Mouse (Mus musculus) liver, embryonic 15.5 days (tissue): Measurements from ENCODE around the gene Gm20388. TPM values are rescaled to one million over a fixed set of nuclear protein-coding genes. Genes with fewer than 3 reads are reported as not detected.

Source experiments
- ATAC-seq: fragments of 200-750 bp; cut with Nextera tagmentation; 2 replicates; pipeline ENCODE4 v1.8.0; 2017; ENCODE audit warnings: moderate number of reproducible peaks, mild to moderate bottlenecking, moderate library complexity; ENCODE audit not compliant: insufficient read depth
- H3K27ac ChIP-seq: fragments of 300-500 bp; sonication (generic); replicated peaks from 2 replicates; pipeline ENCODE4 v1.5.1; 2015; ENCODE audit warnings: mild to moderate bottlenecking, inconsistent platforms
- H3K27me3 ChIP-seq: fragments of 300-500 bp; sonication (generic); 2 replicates; pipeline ENCODE4 v1.6.1; 2015; ENCODE audit warnings: mild to moderate bottlenecking, inconsistent platforms
- H3K36me3 ChIP-seq: fragments of 300-500 bp; sonication (generic); replicated peaks from 2 replicates; pipeline ENCODE4 v1.6.1; 2015; ENCODE audit warnings: moderate library complexity, mild to moderate bottlenecking, inconsistent platforms
- H3K4me1 ChIP-seq: fragments of 300-500 bp; sonication (generic); replicated peaks from 2 replicates; pipeline ENCODE4 v1.6.1; 2015; ENCODE audit warnings: inconsistent platforms
- H3K4me2 ChIP-seq: fragments of 300-500 bp; sonication (generic); 2 replicates; pipeline ENCODE4 v1.6.1; 2015; ENCODE audit warnings: moderate library complexity, mild to moderate bottlenecking, inconsistent platforms
- H3K4me3 ChIP-seq: fragments of 300-500 bp; sonication (generic); replicated peaks from 2 replicates; pipeline ENCODE4 v1.5.1; 2015; ENCODE audit warnings: mild to moderate bottlenecking, inconsistent platforms
- H3K9ac ChIP-seq: fragments of 300-500 bp; sonication (generic); 2 replicates; pipeline ENCODE4 v1.6.1; 2015; ENCODE audit warnings: moderate library complexity, mild to moderate bottlenecking, inconsistent platforms
- H3K9me3 ChIP-seq: fragments of 300-500 bp; sonication (generic); replicated peaks from 2 replicates; pipeline ENCODE4 v1.6.1; 2016; ENCODE audit warnings: inconsistent platforms
- WGBS: fragments of 180-500 bp; shearing (Covaris S2); methylation state at CpG from one replicate; pipeline ENCODE4 v1.1.7; 2015; ENCODE audit warnings: mixed read lengths; ENCODE audit not compliant: insufficient replicate concordance; 5-methylcytosine and 5-hydroxymethylcytosine counted together
- polyA plus RNA-seq: library from polyadenylated mRNA; unstranded; fragments of >200 nt; fragmentation: Nextera tagmentation; extraction: Ambion mirVana; gene quantifications from 2 replicates; pipeline ENCODE4 v1.2.1, GENCODE M21; 2015

The Gm20388 gene
- polyA plus RNA-seq, 1 experiment from 2014 or later, result not detected

- Histone ChIP-seq H3K4me1 (no peaks in the 10 kb centered on the region), H3K27me3 (peaks cover 25% of the 10 kb centered on the region), H3K9ac (no peak overlapping the region), H3K4me2 (no peak overlapping the region), H3K36me3 (no peaks in the 10 kb centered on the region), H3K27ac (no peak overlapping the region), H3K4me3 (no peak overlapping the region), H3K9me3 (no peaks in the 10 kb centered on the region)
- 65% methylated on average over 3 of the region's 3 CpGs for WGBS
- no peak for ATAC-seq
These were observed 1307.8 kb downstream of the Gm20388 start for GRCm38 (mm10) chr8:121218486-121218885.

DNA sequence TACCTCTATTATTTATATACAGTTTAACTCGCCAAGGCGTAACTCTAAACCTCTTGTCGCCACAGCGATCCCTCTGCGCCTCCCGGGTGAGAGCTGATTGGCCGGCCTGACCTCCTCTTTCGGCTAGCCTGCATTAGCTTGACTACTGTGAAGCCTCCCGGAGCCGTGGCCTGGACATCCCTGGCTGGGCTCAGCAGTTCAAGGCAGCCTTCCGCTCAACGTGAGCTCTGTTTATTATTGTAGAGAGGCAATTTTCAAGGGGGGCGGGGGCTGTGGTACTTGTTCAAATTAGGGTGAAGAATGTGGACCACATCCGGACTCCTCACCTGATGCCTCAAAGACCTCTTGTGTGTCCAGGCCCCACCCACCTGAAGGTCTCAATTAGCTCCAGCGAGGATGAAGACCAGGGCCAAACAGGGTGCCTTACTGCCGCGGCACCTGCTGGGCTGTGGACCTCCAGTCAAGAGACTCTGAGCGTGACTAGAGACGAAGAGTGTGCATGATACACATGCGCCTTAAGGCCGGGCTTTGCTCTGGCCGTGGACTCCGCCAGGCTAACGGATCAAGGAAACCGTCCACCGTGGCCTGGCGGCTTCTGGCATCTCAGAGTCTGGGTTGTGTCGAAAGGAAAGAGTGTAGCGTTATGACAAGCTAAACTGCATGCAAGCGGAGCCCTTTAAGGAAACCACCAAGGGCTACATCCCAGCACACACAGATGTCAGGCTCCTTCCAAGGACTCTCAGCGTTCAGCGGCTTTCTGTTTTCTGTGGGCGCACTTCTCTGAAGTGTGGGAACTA is 1309.7 kb downstream of the Gm20388 start:
- H3K4me1 ChIP-seq, result no peaks in the 10 kb centered on the region
- WGBS, result 31% methylated on average over 33 of the region's 33 CpGs
- no peaks in the 10 kb centered on the region for H3K36me3 ChIP-seq
- H3K9ac ChIP-seq, result no peak overlapping the region
- no peak overlapping the region for H3K4me3 ChIP-seq
- H3K27me3 ChIP-seq, result peaks cover 25% of the 10 kb centered on the region
- H3K9me3 ChIP-seq, result no peaks in the 10 kb centered on the region
- no peak for ATAC-seq
- H3K27ac ChIP-seq, result no peak overlapping the region
- no peak overlapping the region for H3K4me2 ChIP-seq

GRCm38 (mm10) chr8:121224709-121225108 is 1314.1 kb downstream of the Gm20388 start:
- no peak overlapping the region for H3K27ac ChIP-seq
- H3K4me3 ChIP-seq, result no peak overlapping the region
- ATAC-seq, result no peak
- no peaks in the 10 kb centered on the region for H3K36me3 ChIP-seq
- WGBS, result 29% methylated on average over 8 of the region's 8 CpGs
- H3K27me3 ChIP-seq, result peaks cover 24% of the 10 kb centered on the region
- no peak overlapping the region for H3K9ac ChIP-seq
- H3K9me3 ChIP-seq, result no peaks in the 10 kb centered on the region
- no peak overlapping the region for H3K4me2 ChIP-seq
- H3K4me1 ChIP-seq, result no peaks in the 10 kb centered on the region

- H3K9me3 ChIP-seq, result no peaks in the 10 kb centered on the region
- H3K4me2 ChIP-seq, result no peak overlapping the region
- H3K27me3 ChIP-seq, result peaks cover 3% of the 10 kb centered on the region
- H3K9ac ChIP-seq, result no peak overlapping the region
- no peaks in the 10 kb centered on the region for H3K36me3 ChIP-seq
- ATAC-seq, result no peak
- no peak overlapping the region for H3K27ac ChIP-seq
- no peak overlapping the region for H3K4me3 ChIP-seq
- no peaks in the 10 kb centered on the region for H3K4me1 ChIP-seq
- WGBS, result 76% methylated on average over 18 of the region's 18 CpGs
These were observed 1317.1 kb downstream of the Gm20388 start for GRCm38 (mm10) chr8:121227756-121228155.

DNA sequence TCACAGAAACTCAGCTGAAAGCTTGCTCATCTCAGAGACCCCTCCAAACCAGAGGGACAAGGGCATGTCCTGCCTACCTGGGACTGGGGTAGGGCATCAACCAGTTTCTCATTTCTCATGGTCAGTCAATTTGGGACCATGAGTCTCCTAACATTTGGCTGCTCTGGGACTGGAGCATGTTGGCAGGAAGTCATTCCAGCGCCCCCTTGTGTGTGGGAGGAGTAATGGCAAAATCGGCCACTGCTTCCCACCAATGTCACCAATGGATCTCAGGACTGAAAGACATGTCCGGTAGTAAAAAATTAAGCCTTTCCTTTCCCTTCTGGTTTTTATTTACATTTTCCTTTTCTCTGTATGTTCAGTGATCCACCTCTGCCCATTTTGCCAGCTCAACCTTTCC is 1318.3 kb downstream of the Gm20388 start:
- Histone ChIP-seq H3K27ac (no peak overlapping the region), H3K36me3 (no peaks in the 10 kb centered on the region), H3K4me1 (no peaks in the 10 kb centered on the region), H3K4me3 (no peak overlapping the region), H3K27me3 (peaks cover 3% of the 10 kb centered on the region), H3K4me2 (no peak overlapping the region), H3K9ac (no peak overlapping the region), H3K9me3 (no peaks in the 10 kb centered on the region)
- no peak for ATAC-seq
- 35% methylated on average over 3 of the region's 3 CpGs for WGBS

DNA sequence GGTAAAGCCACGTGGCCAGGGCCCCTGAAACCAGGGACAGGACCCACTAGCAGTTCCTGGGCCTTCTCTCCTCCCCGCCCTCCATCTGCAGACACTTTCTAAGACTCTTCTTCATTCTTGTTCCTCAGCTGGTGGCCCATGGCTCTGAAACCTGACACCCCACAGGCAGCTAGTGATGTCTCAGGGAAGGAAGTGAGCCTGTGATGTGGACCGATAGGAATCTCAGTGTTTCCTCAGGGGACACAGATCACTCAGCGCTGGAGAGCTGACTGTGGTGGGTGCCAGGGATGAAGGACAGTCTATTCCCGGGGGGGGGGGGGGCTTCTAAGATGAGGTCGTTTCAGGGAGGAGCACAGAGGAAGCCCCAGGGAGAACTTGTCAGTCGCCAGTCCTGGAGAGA is 1318.9 kb downstream of the Gm20388 start:
- 9% methylated on average over 7 of the region's 7 CpGs for WGBS
- ATAC-seq, result no peak
- Histone ChIP-seq H3K27me3 (peaks cover 3% of the 10 kb centered on the region), H3K9ac (no peak overlapping the region), H3K36me3 (no peaks in the 10 kb centered on the region), H3K4me2 (no peak overlapping the region), H3K4me1 (no peaks in the 10 kb centered on the region), H3K27ac (no peak overlapping the region), H3K4me3 (no peak overlapping the region), H3K9me3 (no peaks in the 10 kb centered on the region)

- no peaks in the 10 kb centered on the region for H3K27me3 ChIP-seq
- no peak overlapping the region for H3K4me2 ChIP-seq
- no peak overlapping the region for H3K27ac ChIP-seq
- no peaks in the 10 kb centered on the region for H3K4me1 ChIP-seq
- 43% methylated on average over 4 of the region's 4 CpGs for WGBS
- no peaks in the 10 kb centered on the region for H3K36me3 ChIP-seq
- no peaks in the 10 kb centered on the region for H3K9me3 ChIP-seq
- H3K9ac ChIP-seq, result no peak overlapping the region
- H3K4me3 ChIP-seq, result no peak overlapping the region
- ATAC-seq, result no peak
These were observed 1322.6 kb downstream of the Gm20388 start for GRCm38 (mm10) chr8:121233196-121233595.

- Histone ChIP-seq H3K9ac (no peak overlapping the region), H3K4me3 (no peak overlapping the region), H3K9me3 (no peaks in the 10 kb centered on the region), H3K36me3 (no peaks in the 10 kb centered on the region), H3K27me3 (no peaks in the 10 kb centered on the region), H3K4me1 (no peaks in the 10 kb centered on the region), H3K4me2 (no peak overlapping the region), H3K27ac (no peak overlapping the region)
- ATAC-seq, result no peak
- 46% methylated on average over 7 of the region's 7 CpGs for WGBS
These were observed 1324.3 kb downstream of the Gm20388 start for GRCm38 (mm10) chr8:121234915-121235314.

- WGBS, result 69% methylated on average over 6 of the region's 6 CpGs
- H3K27ac ChIP-seq, result no peak overlapping the region
- H3K4me3 ChIP-seq, result no peak overlapping the region
- H3K9me3 ChIP-seq, result no peaks in the 10 kb centered on the region
- H3K36me3 ChIP-seq, result no peaks in the 10 kb centered on the region
- ATAC-seq, result no peak
- no peaks in the 10 kb centered on the region for H3K4me1 ChIP-seq
- H3K4me2 ChIP-seq, result no peak overlapping the region
- no peak overlapping the region for H3K9ac ChIP-seq
- no peaks in the 10 kb centered on the region for H3K27me3 ChIP-seq
These were observed 1329.0 kb downstream of the Gm20388 start for GRCm38 (mm10) chr8:121239640-121240039.

GRCm38 (mm10) chr8:121241761-121242552 is 1331.3 kb downstream of the Gm20388 start:
- Histone ChIP-seq H3K9me3 (no peaks in the 10 kb centered on the region), H3K4me1 (no peaks in the 10 kb centered on the region), H3K4me3 (no peak overlapping the region), H3K27ac (no peak overlapping the region), H3K36me3 (no peaks in the 10 kb centered on the region), H3K9ac (no peak overlapping the region), H3K27me3 (no peaks in the 10 kb centered on the region), H3K4me2 (no peak overlapping the region)
- no peak for ATAC-seq
- 28% methylated on average over 14 of the region's 14 CpGs for WGBS

- Histone ChIP-seq H3K27ac (no peak overlapping the region), H3K4me2 (no peak overlapping the region), H3K9ac (no peak overlapping the region), H3K27me3 (no peaks in the 10 kb centered on the region), H3K9me3 (no peaks in the 10 kb centered on the region), H3K4me1 (no peaks in the 10 kb centered on the region), H3K4me3 (no peak overlapping the region), H3K36me3 (no peaks in the 10 kb centered on the region)
- WGBS, result 39% methylated on average over 13 of the region's 13 CpGs
- ATAC-seq, result no peak
These were observed 1332.0 kb downstream of the Gm20388 start for GRCm38 (mm10) chr8:121242671-121243070.
